Comparison of ENCODE assay signal across 24 mouse cellular contexts in genomic region chr8:91339651-91340050, GRCm38 (mm10). TPM values are rescaled to one million over a fixed set of nuclear protein-coding genes. Genes with fewer than 3 reads are reported as not detected.
DNase-seq lines count a peak whose midpoint lies in the region; ATAC-seq and TF ChIP-seq lines count a peak whose summit lies in the region.
"Had no signal": no experiment of that assay in that cellular context is flagged by ENCODE, and none has a peak within 500 bp of the region (broad histone marks: within the 10 kb centered on the region; RNA-seq: fewer than 3 reads in every experiment).

No protein-coding gene starts in this region.

- H3K27ac ChIP-seq in heart, adult 2 months = no peak overlapping the region
- peak overlapping the region; percentile 47; the same call in 1 of the 2 replicates for H3K27ac ChIP-seq in hindbrain, embryonic 10.5 days
- H3K27ac ChIP-seq in hindbrain, embryonic 13.5 days = no peak overlapping the region
- H3K27ac ChIP-seq in lung, embryonic 16.5 days (ENCODE audit: low read length) = no peak overlapping the region
- 0 out of 2 replicates have a peak overlapping the region, but pooled peaks have one; percentile 1 for H3K27ac ChIP-seq in stomach, embryonic 15.5 days
- H3K27ac ChIP-seq in stomach, postnatal 0 days (replicated peaks) = no peak overlapping the region
- H3K27ac ChIP-seq: embryonic facial prominence, embryonic 10.5 days; embryonic facial prominence, embryonic 12.5 days; forebrain, embryonic 13.5 days had no signal

- no peak for ATAC-seq in hindbrain, embryonic 13.5 days (ENCODE audit: low FRiP score)
- ATAC-seq in lung, embryonic 16.5 days (ENCODE audit: low read depth) = 0 out of 2 replicates have a peak, but pooled peaks have one; percentile 49
- ATAC-seq in stomach, embryonic 15.5 days (ENCODE audit: insufficient read depth, low FRiP score, low read depth) = no peak
- ATAC-seq in stomach, postnatal 0 days (ENCODE audit: low FRiP score, low TSS enrichment) = no peak
- ATAC-seq: activated CD4-positive, CD25-positive, alpha-beta regulatory T cell, adult 4 months; CD4-positive, CD25-positive, alpha-beta regulatory T cell, adult 4 months; forebrain, embryonic 13.5 days; Patski had no signal

- TF ChIP-seq EP300 in heart, adult 2 months (IDR thresholded peaks at IDR 0.05; ENCODE audit: insufficient read depth, low read depth, low read length) = no peak
- no peak for TF ChIP-seq EP300 in stomach, postnatal 0 days (optimal IDR thresholded peaks at IDR 0.05)

- H3K4me2 ChIP-seq in hindbrain, embryonic 13.5 days = no peak overlapping the region
- no peak overlapping the region for H3K4me2 ChIP-seq in lung, embryonic 16.5 days (ENCODE audit: low read depth, low read length)
- H3K4me2 ChIP-seq in stomach, embryonic 15.5 days = no peak overlapping the region
- no peak overlapping the region for H3K4me2 ChIP-seq in stomach, postnatal 0 days (replicated peaks; ENCODE audit: low read depth)
- H3K4me2 ChIP-seq: embryonic facial prominence, embryonic 12.5 days; forebrain, embryonic 13.5 days had no signal

- no peaks in the 10 kb centered on the region for H3K4me1 ChIP-seq in heart, adult 2 months (ENCODE audit: control insufficient read depth, insufficient read depth, low read length)
- H3K4me1 ChIP-seq in hindbrain, embryonic 10.5 days (replicated peaks) = peaks cover 41% of the 10 kb centered on the region
- peaks cover 5% of the 10 kb centered on the region; the same call in 1 of the 2 replicates for H3K4me1 ChIP-seq in hindbrain, embryonic 13.5 days (replicated peaks)
- H3K4me1 ChIP-seq in lung, embryonic 16.5 days (replicated peaks; ENCODE audit: control insufficient read depth, insufficient read depth, low read length) = peaks cover 19% of the 10 kb centered on the region; the same call in 1 of the 2 replicates
- H3K4me1 ChIP-seq in stomach, embryonic 15.5 days = no peaks in the 10 kb centered on the region
- H3K4me1 ChIP-seq in stomach, postnatal 0 days (replicated peaks; ENCODE audit: control insufficient read depth, insufficient read depth) = no peaks in the 10 kb centered on the region
- H3K4me1 ChIP-seq: embryonic facial prominence, embryonic 12.5 days; forebrain, embryonic 13.5 days had no signal

- DNase-seq in heart, adult 11 months = peak; percentile 64
- no peak for DNase-seq in heart, adult 2 months
- DNase-seq in hindbrain, embryonic 10.5 days (ENCODE audit: low spot score) = no peak
- no peak for DNase-seq in lung, adult 18-20 months
- DNase-seq in stomach, postnatal 0 days (ENCODE audit: low spot score) = no peak
- DNase-seq: adrenal gland, adult 8-10 months; adrenal gland, postnatal 14 days; adrenal gland, postnatal 36 days; B cell, adult 2 months; cerebellum, adult 11-12 months; cerebellum, adult 2 months; cerebellum, adult 9-10 months; cerebellum, postnatal 10 days; cerebellum, postnatal 25 days had no signal

- no peak for TF ChIP-seq CTCF in heart, adult 2 months (IDR thresholded peaks at IDR 0.05)
- TF ChIP-seq CTCF in stomach, postnatal 0 days (IDR thresholded peaks at IDR 0.05; ENCODE audit: low read depth) = no peak

- no peaks in the 10 kb centered on the region for H3K27me3 ChIP-seq in heart, adult 2 months (ENCODE audit: control insufficient read depth, insufficient read depth, low read length)
- H3K27me3 ChIP-seq in hindbrain, embryonic 10.5 days (ENCODE audit: insufficient read depth, poor library complexity, severe bottlenecking) = no peaks in the 10 kb centered on the region
- H3K27me3 ChIP-seq in hindbrain, embryonic 13.5 days = no peaks in the 10 kb centered on the region
- no peaks in the 10 kb centered on the region for H3K27me3 ChIP-seq in lung, embryonic 16.5 days (ENCODE audit: control insufficient read depth, insufficient read depth, low read depth, low read length)
- no peaks in the 10 kb centered on the region for H3K27me3 ChIP-seq in stomach, embryonic 15.5 days (replicated peaks)
- no peaks in the 10 kb centered on the region for H3K27me3 ChIP-seq in stomach, postnatal 0 days (ENCODE audit: control insufficient read depth, insufficient read depth, low read length)
- H3K27me3 ChIP-seq: CH12.LX; embryonic facial prominence, embryonic 12.5 days; forebrain, embryonic 13.5 days; Patski had no signal

- H3K36me3 ChIP-seq in heart, adult 2 months (ENCODE audit: control insufficient read depth, insufficient read depth, low read length) = no peaks in the 10 kb centered on the region
- H3K36me3 ChIP-seq in hindbrain, embryonic 10.5 days = peaks cover 7% of the 10 kb centered on the region; the same call in 1 of the 2 replicates
- H3K36me3 ChIP-seq in hindbrain, embryonic 13.5 days = no peaks in the 10 kb centered on the region
- H3K36me3 ChIP-seq in lung, embryonic 16.5 days (ENCODE audit: control insufficient read depth, insufficient read depth, low read length) = no peaks in the 10 kb centered on the region
- no peaks in the 10 kb centered on the region for H3K36me3 ChIP-seq in stomach, embryonic 15.5 days
- no peaks in the 10 kb centered on the region for H3K36me3 ChIP-seq in stomach, postnatal 0 days (ENCODE audit: control insufficient read depth, insufficient read depth, low read length)
- H3K36me3 ChIP-seq: embryonic facial prominence, embryonic 12.5 days had no signal

- no peak for TF ChIP-seq POLR2A in heart, adult 2 months (IDR thresholded peaks at IDR 0.05; ENCODE audit: insufficient read depth, low read depth, low read length)

- H3K79me2 ChIP-seq in heart, adult 2 months (replicated peaks; ENCODE audit: control insufficient read depth, insufficient read depth, low read length) = peaks cover 8% of the 10 kb centered on the region

- no peak overlapping the region for H3K4me3 ChIP-seq in heart, adult 2 months
- no peak overlapping the region for H3K4me3 ChIP-seq in hindbrain, embryonic 10.5 days
- no peak overlapping the region for H3K4me3 ChIP-seq in hindbrain, embryonic 13.5 days
- no peak overlapping the region for H3K4me3 ChIP-seq in lung, embryonic 16.5 days (ENCODE audit: low read length)
- no peak overlapping the region for H3K4me3 ChIP-seq in stomach, embryonic 15.5 days (replicated peaks)
- no peak overlapping the region for H3K4me3 ChIP-seq in stomach, postnatal 0 days (ENCODE audit: low read depth, low read length)
- H3K4me3 ChIP-seq: embryonic facial prominence, embryonic 10.5 days; embryonic facial prominence, embryonic 12.5 days; forebrain, embryonic 13.5 days had no signal

- WGBS in heart, adult 2 months = 85% methylated on average over 8 of the region's 8 CpGs
- WGBS in hindbrain, embryonic 10.5 days = 88% methylated on average over 8 of the region's 8 CpGs
- WGBS in hindbrain, embryonic 13.5 days = 87% methylated on average over 8 of the region's 8 CpGs
- 59% methylated on average over 8 of the region's 8 CpGs for WGBS in lung, embryonic 16.5 days
- WGBS in stomach, embryonic 15.5 days = 78% methylated on average over 8 of the region's 8 CpGs
- WGBS in stomach, postnatal 0 days = 62% methylated on average over 8 of the region's 8 CpGs

- H3K9me3 ChIP-seq in hindbrain, embryonic 10.5 days = peaks cover 6% of the 10 kb centered on the region; the same call in 1 of the 2 replicates
- H3K9me3 ChIP-seq in hindbrain, embryonic 13.5 days = peaks cover 6% of the 10 kb centered on the region
- no peaks in the 10 kb centered on the region for H3K9me3 ChIP-seq in lung, embryonic 16.5 days (ENCODE audit: control insufficient read depth, low read length)
- no peaks in the 10 kb centered on the region for H3K9me3 ChIP-seq in stomach, embryonic 15.5 days
- no peaks in the 10 kb centered on the region for H3K9me3 ChIP-seq in stomach, postnatal 0 days (ENCODE audit: control insufficient read depth, low read length)
- H3K9me3 ChIP-seq: embryonic facial prominence, embryonic 12.5 days had no signal

- no peak overlapping the region for H3K9ac ChIP-seq in heart, adult 2 months (ENCODE audit: low read depth, low read length)
- H3K9ac ChIP-seq in hindbrain, embryonic 13.5 days = no peak overlapping the region
- H3K9ac ChIP-seq in lung, embryonic 16.5 days (ENCODE audit: low read length) = no peak overlapping the region
- no peak overlapping the region for H3K9ac ChIP-seq in stomach, embryonic 15.5 days
- H3K9ac ChIP-seq in stomach, postnatal 0 days (ENCODE audit: low read length) = no peak overlapping the region
- H3K9ac ChIP-seq: embryonic facial prominence, embryonic 12.5 days; forebrain, embryonic 13.5 days had no signal

- intact Hi-C loops in heart, adult 2 months (cut with DNase I) = no loop called here

RNA-seq across cellular contexts. Expression of gene Fto, which starts 26.3 kb away (rescaled TPM):
- total RNA-seq in heart, adult 2 months (2021) = 10 to 100 TPM; 57.6 to 65.1 TPM
- 41.3 and 53.3 TPM in 2 replicates for polyA plus RNA-seq in heart, adult 2 months (2012; rRNA removed)
- 89.1 and 103 TPM in 2 replicates for polyA plus RNA-seq in hindbrain, embryonic 10.5 days (2016; fragmentation: Nextera tagmentation; extraction: Ambion mirVana)
- 126 and 131 TPM in 2 replicates for polyA plus RNA-seq in hindbrain, embryonic 13.5 days (2015; fragmentation: Nextera tagmentation; extraction: Ambion mirVana)
- 89.2 and 97.2 TPM in 2 replicates for polyA plus RNA-seq in lung, embryonic 16.5 days (2015; fragmentation: Nextera tagmentation; extraction: Ambion mirVana)
- polyA plus RNA-seq in stomach, embryonic 15.5 days (2015; fragmentation: Nextera tagmentation; extraction: Ambion mirVana) = 62.5 and 69.2 TPM in 2 replicates
- polyA plus RNA-seq in stomach, postnatal 0 days (2015; fragmentation: Nextera tagmentation; extraction: Ambion mirVana) = 25.7 and 29.2 TPM in 2 replicates

RNA-seq across cellular contexts. Expression of gene Rpgrip1l, which starts 26.6 kb away (rescaled TPM):
- 1 to 10 TPM; 3.2 to 3.6 TPM for total RNA-seq in heart, adult 2 months (2021)
- polyA plus RNA-seq in heart, adult 2 months (2012; rRNA removed) = 0.88 and 1.4 TPM in 2 replicates
- polyA plus RNA-seq in hindbrain, embryonic 10.5 days (2016; fragmentation: Nextera tagmentation; extraction: Ambion mirVana) = 8.9 and 12.9 TPM in 2 replicates
- 10.3 and 10.6 TPM in 2 replicates for polyA plus RNA-seq in hindbrain, embryonic 13.5 days (2015; fragmentation: Nextera tagmentation; extraction: Ambion mirVana)
- polyA plus RNA-seq in lung, embryonic 16.5 days (2015; fragmentation: Nextera tagmentation; extraction: Ambion mirVana) = 11.0 and 12.9 TPM in 2 replicates
- polyA plus RNA-seq in stomach, embryonic 15.5 days (2015; fragmentation: Nextera tagmentation; extraction: Ambion mirVana) = 8.9 and 10.9 TPM in 2 replicates
- polyA plus RNA-seq in stomach, postnatal 0 days (2015; fragmentation: Nextera tagmentation; extraction: Ambion mirVana) = 4.4 and 5.5 TPM in 2 replicates

Comparison
In these comparisons a context has a peak if more than half of its experiments do, and no peak if none do; other contexts are left out.
1. H3K27ac ChIP-seq: peak in hindbrain, embryonic 10.5 days (single experiment) and stomach, embryonic 15.5 days (single experiment); none in heart, adult 2 months (single experiment), hindbrain, embryonic 13.5 days (single experiment), lung, embryonic 16.5 days (single experiment) and stomach, postnatal 0 days (single experiment).